Comparison of ENCODE assay signal across 29 mouse cellular contexts in genomic region chr12:52636186-52636881, GRCm38 (mm10).
DNase-seq lines count a peak whose midpoint lies in the region; ATAC-seq and TF ChIP-seq lines count a peak whose summit lies in the region.
"Had no signal": no experiment of that assay in that cellular context is flagged by ENCODE, and none has a peak within 500 bp of the region (broad histone marks: within the 10 kb centered on the region; RNA-seq: fewer than 3 reads in every experiment).

No protein-coding gene starts in this region.

- no peak overlapping the region for H3K4me3 ChIP-seq in myocyte
- no peak overlapping the region for H3K4me3 ChIP-seq in hindbrain, embryonic 11.5 days (ENCODE audit: low read depth, low read length)
- no peak overlapping the region for H3K4me3 ChIP-seq in hindbrain, embryonic 14.5 days (replicated peaks; ENCODE audit: low read length)
- H3K4me3 ChIP-seq: embryonic facial prominence, embryonic 13.5 days; forebrain, embryonic 12.5 days; heart, embryonic 10.5 days; heart, embryonic 15.5 days; hindbrain, embryonic 13.5 days; kidney, embryonic 15.5 days had no signal

- no peak for TF ChIP-seq POLR2A in myocyte (IDR thresholded peaks at IDR 0.05; ENCODE audit: insufficient read length, low read depth)

- no peak for ATAC-seq in hindbrain, embryonic 11.5 days (ENCODE audit: low FRiP score)
- ATAC-seq in hindbrain, embryonic 14.5 days (ENCODE audit: low FRiP score) = no peak
- ATAC-seq: intestine, postnatal 0 days had no signal

- no peaks in the 10 kb centered on the region for H3K27me3 ChIP-seq in myocyte (ENCODE audit: control insufficient read depth, insufficient read depth, insufficient read length)
- H3K27me3 ChIP-seq in hindbrain, embryonic 11.5 days (ENCODE audit: control insufficient read depth, insufficient read depth, low read length) = no peaks in the 10 kb centered on the region
- no peaks in the 10 kb centered on the region for H3K27me3 ChIP-seq in hindbrain, embryonic 14.5 days (ENCODE audit: control insufficient read depth, insufficient read depth, low read length)
- H3K27me3 ChIP-seq: CH12.LX; embryonic facial prominence, embryonic 13.5 days; forebrain, embryonic 12.5 days; heart, embryonic 15.5 days; hindbrain, embryonic 13.5 days; kidney, embryonic 15.5 days had no signal

- no peak overlapping the region for H3ac ChIP-seq in myocyte (ENCODE audit: control insufficient read depth, insufficient read length)

- WGBS in hindbrain, embryonic 11.5 days = 76% methylated on average over 6 of the region's 6 CpGs
- WGBS in hindbrain, embryonic 14.5 days = 78% methylated on average over 6 of the region's 6 CpGs

- H3K9ac ChIP-seq in hindbrain, embryonic 11.5 days (ENCODE audit: low read depth, low read length) = no peak overlapping the region
- H3K9ac ChIP-seq in hindbrain, embryonic 14.5 days = no peak overlapping the region
- H3K9ac ChIP-seq: embryonic facial prominence, embryonic 13.5 days; forebrain, embryonic 12.5 days; heart, embryonic 15.5 days; hindbrain, embryonic 13.5 days; kidney, embryonic 15.5 days; liver, embryonic 14.5 days had no signal

- peak; percentile 57 for DNase-seq in adrenal gland, adult 2 months
- no peak for DNase-seq in adrenal gland, adult 18-20 months (ENCODE audit: low spot score in 2 of 2)
- DNase-seq in urinary bladder, postnatal 36 days (ENCODE audit: low spot score in 2 of 2) = peak; percentile 19 to 25
- no peak for DNase-seq in urinary bladder, adult 2 months (ENCODE audit: low spot score)
- DNase-seq in adrenal gland, postnatal 10 days = peak; percentile 13
- no peak for DNase-seq in hindbrain, embryonic 11.5 days (ENCODE audit: low spot score)
- DNase-seq in hindbrain, embryonic 14.5 days (ENCODE audit: low spot score) = no peak
- DNase-seq: B cell, adult 2 months; cerebellum, adult 11 months; cerebellum, adult 9-11 months; embryo, embryonic 11 days; gastrocnemius, postnatal 25 days; heart, adult 11 months; kidney, postnatal 25 days; liver; lung, adult 2 months; lung, postnatal 14 days; thymus, postnatal 4 days had no signal

- H3K27ac ChIP-seq in hindbrain, embryonic 11.5 days (ENCODE audit: low read depth, low read length) = no peak overlapping the region
- no peak overlapping the region for H3K27ac ChIP-seq in hindbrain, embryonic 14.5 days
- H3K27ac ChIP-seq: forebrain, embryonic 12.5 days; heart, embryonic 10.5 days; heart, embryonic 15.5 days; hindbrain, embryonic 13.5 days; kidney, embryonic 15.5 days; liver, embryonic 14.5 days had no signal

- H3K36me3 ChIP-seq in myocyte (ENCODE audit: control insufficient read depth, insufficient read depth) = no peaks in the 10 kb centered on the region
- no peaks in the 10 kb centered on the region for H3K36me3 ChIP-seq in hindbrain, embryonic 11.5 days (ENCODE audit: control insufficient read depth, insufficient read depth, low read length)
- H3K36me3 ChIP-seq in hindbrain, embryonic 14.5 days (replicated peaks; ENCODE audit: control insufficient read depth, insufficient read depth) = no peaks in the 10 kb centered on the region
- H3K36me3 ChIP-seq: embryonic facial prominence, embryonic 13.5 days; forebrain, embryonic 12.5 days; heart, embryonic 10.5 days; heart, embryonic 15.5 days; hindbrain, embryonic 13.5 days; kidney, embryonic 15.5 days had no signal

- no peaks in the 10 kb centered on the region for H3K4me1 ChIP-seq in hindbrain, embryonic 11.5 days (replicated peaks; ENCODE audit: control insufficient read depth, insufficient read depth, low read length)
- H3K4me1 ChIP-seq in hindbrain, embryonic 14.5 days (replicated peaks; ENCODE audit: control insufficient read depth, insufficient read depth, low read length) = no peaks in the 10 kb centered on the region
- H3K4me1 ChIP-seq: forebrain, embryonic 12.5 days; hindbrain, embryonic 13.5 days had no signal

- peak overlapping the region; percentile 82 for H3K4me2 ChIP-seq in myocyte (ENCODE audit: low read depth)
- no peak overlapping the region for H3K4me2 ChIP-seq in hindbrain, embryonic 11.5 days (replicated peaks; ENCODE audit: low read depth, low read length)
- H3K4me2 ChIP-seq in hindbrain, embryonic 14.5 days (replicated peaks) = no peak overlapping the region
- H3K4me2 ChIP-seq: embryonic facial prominence, embryonic 13.5 days; forebrain, embryonic 12.5 days; heart, embryonic 15.5 days; hindbrain, embryonic 13.5 days; kidney, embryonic 15.5 days; midbrain, embryonic 11.5 days had no signal

- H3K79me2 ChIP-seq in myocyte (ENCODE audit: control insufficient read depth, insufficient read depth) = no peaks in the 10 kb centered on the region

- H3K9me3 ChIP-seq in hindbrain, embryonic 11.5 days (ENCODE audit: control insufficient read depth, low read length) = no peaks in the 10 kb centered on the region
- no peaks in the 10 kb centered on the region for H3K9me3 ChIP-seq in hindbrain, embryonic 14.5 days (ENCODE audit: control insufficient read depth, low read length)
- H3K9me3 ChIP-seq: embryonic facial prominence, embryonic 13.5 days; forebrain, embryonic 12.5 days; heart, embryonic 10.5 days; heart, embryonic 15.5 days; hindbrain, embryonic 13.5 days; kidney, embryonic 15.5 days had no signal

TF ChIP-seq in myocyte, 11 proteins besides CTCF, POLR2A, EP300 and RAD21:
- TF ChIP-seq E2F4 (IDR thresholded peaks at IDR 0.05; ENCODE audit: insufficient read depth) (no peak), POLR2AphosphoS2 (IDR thresholded peaks at IDR 0.05; ENCODE audit: insufficient read length, low read depth) (no peak), TCF3 (IDR thresholded peaks at IDR 0.05; ENCODE audit: insufficient read length, low read depth) (peak; percentile 13), MAX (IDR thresholded peaks at IDR 0.05; ENCODE audit: low read depth) (no peak), MYOG (IDR thresholded peaks at IDR 0.05; ENCODE audit: control insufficient read depth in 1 of 3, insufficient read depth in 1 of 3, insufficient read length in 2 of 3, low read depth in 2 of 3) (peak in 2 of 3 experiments; percentile 37 to 55), MYOD1 (IDR thresholded peaks at IDR 0.05; ENCODE audit: control insufficient read depth in 1 of 3, insufficient read length in 2 of 3, low read depth in 2 of 3) (peak; percentile 42 to 88 (median 84))

Comparison
In these comparisons a context has a peak if more than half of its experiments do, and no peak if none do; other contexts are left out.
1. DNase-seq: peak in adrenal gland, adult 2 months (single experiment), urinary bladder, postnatal 36 days (2 of 2) and adrenal gland, postnatal 10 days (single experiment); none in adrenal gland, adult 18-20 months (0 of 2), urinary bladder, adult 2 months (single experiment), hindbrain, embryonic 11.5 days (single experiment) and hindbrain, embryonic 14.5 days (single experiment).